Mouse (Mus musculus): Measurements from ENCODE around the gene Ldb1. TPM values are rescaled to one million over a fixed set of nuclear protein-coding genes. Genes with fewer than 3 reads are reported as not detected.

Ldb1 gene
- polyA plus RNA-seq, 1 experiment from 2014 or later: 77.0 TPM

DNA sequence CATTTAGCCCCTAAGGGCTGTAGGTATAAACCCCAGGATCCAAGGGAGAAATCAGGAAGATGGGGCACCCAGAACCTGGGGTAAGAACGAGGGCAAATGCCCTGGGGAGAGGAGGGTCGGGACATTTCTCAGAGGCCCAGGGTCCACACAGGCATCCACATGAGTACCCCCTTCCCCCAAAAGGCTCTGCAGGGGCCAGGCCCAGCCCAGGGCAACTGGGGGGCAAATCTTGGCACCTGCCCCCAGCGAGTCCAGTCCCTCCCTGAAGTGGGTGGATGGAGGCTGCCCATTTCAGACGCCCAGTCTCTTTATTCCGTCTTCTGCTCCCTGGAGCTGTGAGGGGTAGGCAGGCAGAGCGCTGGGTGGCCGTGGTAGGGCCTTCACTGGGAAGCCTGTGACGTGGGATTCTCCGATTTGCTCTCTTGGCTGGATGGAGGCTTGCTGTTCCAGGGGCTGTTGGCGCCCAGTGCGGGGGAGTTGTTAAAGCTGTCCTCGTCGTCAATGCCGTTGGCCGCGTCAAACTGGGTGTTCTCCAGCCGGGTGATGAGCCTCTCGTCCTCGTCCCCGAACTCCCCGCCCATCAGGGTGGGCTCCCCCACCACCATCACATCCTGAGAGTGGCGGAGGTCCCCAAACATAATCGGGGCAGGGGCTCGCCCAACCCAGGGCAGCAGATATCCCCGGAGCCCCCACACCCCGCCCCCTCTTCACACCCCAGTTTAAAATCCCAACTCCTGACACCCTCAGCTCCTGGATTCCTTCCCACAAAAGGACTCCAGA is 12.1 kb downstream of the Ldb1 start:
- Histone ChIP-seq H3K9me3 (ENCODE audit: control insufficient read depth, low read length) (no peaks in the 10 kb centered on the region), H3K27me3 (ENCODE audit: control insufficient read depth, insufficient read depth, low read length) (no peaks in the 10 kb centered on the region), H3K4me1 (ENCODE audit: control insufficient read depth, insufficient read depth, low read length) (peaks cover 15% of the 10 kb centered on the region), H3K36me3 (ENCODE audit: control insufficient read depth, insufficient read depth, low read length) (peaks cover 40% of the 10 kb centered on the region), H3K4me2 (no peak overlapping the region), H3K27ac (ENCODE audit: low read depth, low read length) (no peak overlapping the region), H3K9ac (ENCODE audit: low read length) (no peak overlapping the region), H3K4me3 (ENCODE audit: low read depth, low read length) (no peak overlapping the region)
- WGBS: 89% methylated on average over 26 of the region's 26 CpGs
- ATAC-seq (ENCODE audit: low FRiP score): no peak
- DNase-seq (ENCODE audit: low spot score, missing footprints): peak; percentile 10

DNA sequence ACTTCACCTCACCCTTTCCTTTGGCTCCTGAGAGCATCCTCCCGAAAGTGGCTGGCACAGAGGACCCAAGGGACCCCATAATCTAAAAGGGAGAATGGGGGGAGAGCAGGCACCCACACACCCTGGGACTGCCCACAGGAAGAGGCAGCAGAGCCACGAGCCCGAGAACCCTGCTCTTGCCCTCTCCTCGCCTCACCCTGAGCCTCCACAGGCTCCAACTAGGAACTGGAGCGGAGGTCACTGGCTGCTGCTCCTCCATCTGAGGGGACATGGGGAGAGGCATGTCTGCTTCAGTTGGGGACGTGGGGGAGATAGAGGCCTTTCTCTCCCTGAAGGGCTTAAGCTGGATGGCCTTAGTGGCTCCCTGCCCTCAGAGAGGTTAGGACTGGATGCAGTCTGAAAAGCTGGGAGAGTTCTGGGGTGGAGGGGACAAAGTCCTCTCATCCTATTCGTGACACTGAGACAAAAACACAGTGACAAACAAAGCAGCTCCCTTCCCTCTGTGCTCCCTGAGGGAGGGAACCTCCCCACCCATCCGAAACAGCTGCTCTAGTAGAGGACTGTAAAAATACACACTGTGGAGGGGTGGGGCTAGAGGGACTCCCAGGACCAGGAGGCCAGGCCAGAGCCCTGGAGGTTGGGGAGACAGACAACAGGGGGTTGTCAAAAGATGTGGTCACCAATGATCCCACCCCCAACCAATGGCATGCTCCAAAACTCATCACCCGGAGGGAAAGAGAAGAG is 13.2 kb downstream of the Ldb1 start:
- Histone ChIP-seq H3K36me3 (ENCODE audit: control insufficient read depth, insufficient read depth, low read length) (peaks cover 40% of the 10 kb centered on the region), H3K4me3 (ENCODE audit: low read depth, low read length) (no peak overlapping the region), H3K9ac (ENCODE audit: low read length) (no peak overlapping the region), H3K4me2 (no peak overlapping the region), H3K9me3 (ENCODE audit: control insufficient read depth, low read length) (no peaks in the 10 kb centered on the region), H3K27ac (ENCODE audit: low read depth, low read length) (no peak overlapping the region), H3K4me1 (ENCODE audit: control insufficient read depth, insufficient read depth, low read length) (peaks cover 5% of the 10 kb centered on the region), H3K27me3 (ENCODE audit: control insufficient read depth, insufficient read depth, low read length) (no peaks in the 10 kb centered on the region)
- 71% methylated on average over 9 of the region's 9 CpGs for WGBS
- DNase-seq (ENCODE audit: low spot score, missing footprints) (peak; percentile 75), ATAC-seq (ENCODE audit: low FRiP score) (no peak)

DNA sequence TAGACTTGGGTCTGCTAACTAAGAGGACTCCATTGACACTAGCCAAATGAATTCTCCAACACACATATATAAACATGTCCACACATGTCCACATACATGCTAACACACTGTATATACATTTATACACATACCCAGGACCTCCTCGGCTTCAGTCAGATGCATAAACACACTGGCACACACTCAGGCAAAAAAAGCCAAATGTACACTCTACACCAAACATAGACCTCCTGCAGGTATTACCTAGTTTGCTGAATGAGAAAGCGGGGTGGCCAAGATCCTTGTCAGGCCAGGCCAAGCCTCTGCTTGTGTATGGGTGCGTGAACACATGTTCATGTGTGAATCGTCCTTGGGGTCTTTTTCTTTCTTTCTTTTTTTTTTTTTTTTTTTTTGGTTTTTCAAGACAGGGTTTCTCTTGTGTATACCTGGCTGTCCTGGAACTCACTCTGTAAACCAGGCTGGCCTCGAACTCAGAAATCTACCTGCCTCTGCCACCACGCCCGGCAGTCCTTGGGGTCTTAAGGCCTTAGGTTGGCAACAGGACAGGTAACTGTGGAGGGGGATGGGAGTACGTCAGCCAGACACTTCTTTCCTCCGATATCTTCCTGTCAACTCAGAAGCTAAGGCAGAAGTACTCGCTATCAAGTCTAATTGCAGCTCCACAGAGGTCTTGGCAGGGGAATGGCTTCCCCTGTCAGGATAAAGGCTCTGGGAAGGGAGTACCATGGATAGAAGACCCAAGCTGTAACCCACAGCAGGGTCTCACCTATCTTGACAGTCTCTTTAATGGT is 14.6 kb downstream of the Ldb1 start:
- no peak overlapping the region for H3K9ac ChIP-seq (ENCODE audit: low read length)
- ATAC-seq (ENCODE audit: low FRiP score) (no peak), DNase-seq (ENCODE audit: low spot score, missing footprints) (peak; percentile 76)
- peaks cover 27% of the 10 kb centered on the region for H3K36me3 ChIP-seq (ENCODE audit: control insufficient read depth, insufficient read depth, low read length)
- H3K27ac ChIP-seq (ENCODE audit: low read depth, low read length): no peak overlapping the region
- no peaks in the 10 kb centered on the region for H3K9me3 ChIP-seq (ENCODE audit: control insufficient read depth, low read length)
- WGBS: 94% methylated on average over 10 of the region's 10 CpGs
- no peak overlapping the region for H3K4me2 ChIP-seq
- H3K27me3 ChIP-seq (ENCODE audit: control insufficient read depth, insufficient read depth, low read length): no peaks in the 10 kb centered on the region
- no peaks in the 10 kb centered on the region for H3K4me1 ChIP-seq (ENCODE audit: control insufficient read depth, insufficient read depth, low read length)
- H3K4me3 ChIP-seq (ENCODE audit: low read depth, low read length): no peak overlapping the region

DNA sequence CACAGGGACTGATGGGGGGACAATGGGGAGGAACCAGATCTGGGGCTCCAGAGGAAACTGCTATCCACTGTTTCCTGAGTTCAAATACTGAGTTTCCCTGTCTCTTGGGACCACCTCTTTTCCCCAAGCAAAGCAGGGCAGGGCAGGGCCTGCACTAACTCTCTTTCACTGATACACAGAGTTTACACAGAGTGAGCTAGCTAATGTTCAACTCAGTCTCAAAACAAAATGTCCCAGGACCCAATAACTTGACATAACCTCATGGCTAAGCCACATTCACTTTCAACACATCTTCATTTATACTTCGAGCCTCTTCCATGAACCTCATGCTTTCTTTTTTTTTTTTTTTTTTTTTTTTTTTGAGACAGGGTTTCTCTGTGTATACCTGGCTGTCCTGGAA is 15.4 kb downstream of the Ldb1 start:
- DNase-seq (ENCODE audit: low spot score, missing footprints): peak; percentile 72
- Histone ChIP-seq H3K9me3 (ENCODE audit: control insufficient read depth, low read length) (no peaks in the 10 kb centered on the region), H3K4me1 (ENCODE audit: control insufficient read depth, insufficient read depth, low read length) (no peaks in the 10 kb centered on the region), H3K27ac (ENCODE audit: low read depth, low read length) (no peak overlapping the region), H3K9ac (ENCODE audit: low read length) (no peak overlapping the region), H3K4me2 (no peak overlapping the region), H3K36me3 (ENCODE audit: control insufficient read depth, insufficient read depth, low read length) (peaks cover 20% of the 10 kb centered on the region), H3K4me3 (ENCODE audit: low read depth, low read length) (no peak overlapping the region), H3K27me3 (ENCODE audit: control insufficient read depth, insufficient read depth, low read length) (no peaks in the 10 kb centered on the region)
- WGBS: 95% methylated on average over 1 of the region's 1 CpGs
- no peak for ATAC-seq (ENCODE audit: low FRiP score)

DNA sequence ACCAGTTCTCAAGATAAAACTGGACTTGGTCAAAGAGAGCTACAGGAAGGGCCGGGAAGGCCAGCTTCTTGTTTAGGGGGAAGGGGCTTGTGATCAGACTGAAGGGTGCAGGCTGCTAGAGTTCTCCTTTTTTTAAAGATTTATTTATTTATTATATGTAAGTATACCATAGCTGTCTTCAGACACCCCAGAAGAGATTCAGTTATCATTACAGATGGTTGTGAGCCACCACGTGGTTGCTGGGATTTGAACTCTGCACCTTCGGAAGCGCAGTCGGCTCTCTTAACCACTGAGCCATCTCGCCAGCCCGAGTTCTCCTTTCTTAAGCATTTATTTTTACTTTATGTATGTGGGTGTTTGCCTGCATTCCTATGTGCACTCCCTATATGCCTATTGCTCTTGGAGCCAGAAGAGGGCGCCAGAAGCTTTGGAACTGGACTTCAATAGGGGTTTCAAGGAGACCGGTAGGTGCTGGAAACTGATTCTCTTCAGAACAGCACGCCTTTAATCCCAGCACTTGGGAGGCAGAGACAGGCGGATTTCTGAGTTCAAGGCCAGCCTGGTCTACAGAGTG is 16.2 kb downstream of the Ldb1 start:
- 74% methylated on average over 11 of the region's 11 CpGs for WGBS

DNA sequence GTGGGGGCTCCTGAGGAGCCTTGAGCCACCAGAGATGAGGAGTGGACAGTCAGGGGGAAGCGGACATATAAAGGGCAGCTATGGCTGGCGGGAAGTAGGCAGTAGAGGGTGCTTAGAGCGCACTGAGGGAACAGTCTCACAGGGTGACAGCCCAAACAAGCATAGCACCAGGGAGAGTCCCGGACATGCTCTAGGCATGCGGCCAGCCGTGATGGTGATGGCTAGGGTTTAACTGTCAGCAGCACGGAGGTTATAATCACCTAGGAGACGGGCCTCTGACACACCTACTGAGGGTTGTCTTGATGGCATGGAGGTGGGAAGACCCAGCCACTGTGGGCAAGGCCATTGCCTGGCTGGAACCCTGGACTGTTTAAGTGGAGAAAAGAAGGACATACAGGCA is 18.4 kb downstream of the Ldb1 start:
- no peaks in the 10 kb centered on the region; the same call in 1 of the 2 replicates for H3K36me3 ChIP-seq (ENCODE audit: control insufficient read depth, insufficient read depth, low read length)
- H3K9ac ChIP-seq (ENCODE audit: low read length): no peak overlapping the region
- no peaks in the 10 kb centered on the region for H3K27me3 ChIP-seq (ENCODE audit: control insufficient read depth, insufficient read depth, low read length)
- H3K4me2 ChIP-seq: no peak overlapping the region
- ATAC-seq (ENCODE audit: low FRiP score) (no peak), DNase-seq (ENCODE audit: low spot score, missing footprints) (no peak)
- H3K9me3 ChIP-seq (ENCODE audit: control insufficient read depth, low read length): no peaks in the 10 kb centered on the region
- 62% methylated on average over 8 of the region's 8 CpGs for WGBS
- no peaks in the 10 kb centered on the region for H3K4me1 ChIP-seq (ENCODE audit: control insufficient read depth, insufficient read depth, low read length)
- no peak overlapping the region for H3K27ac ChIP-seq (ENCODE audit: low read depth, low read length)
- no peak overlapping the region for H3K4me3 ChIP-seq (ENCODE audit: low read depth, low read length)

More for the DNA sequence above, 16.2 kb downstream of the Ldb1 start:
- no peaks in the 10 kb centered on the region for H3K9me3 ChIP-seq (ENCODE audit: control insufficient read depth, low read length)
- H3K27me3 ChIP-seq (ENCODE audit: control insufficient read depth, insufficient read depth, low read length): no peaks in the 10 kb centered on the region
- DNase-seq (ENCODE audit: low spot score, missing footprints) (peak; percentile 12), ATAC-seq (ENCODE audit: low FRiP score) (no peak)
- no peaks in the 10 kb centered on the region for H3K4me1 ChIP-seq (ENCODE audit: control insufficient read depth, insufficient read depth, low read length)
- no peak overlapping the region for H3K27ac ChIP-seq (ENCODE audit: low read depth, low read length)
- H3K9ac ChIP-seq (ENCODE audit: low read length): no peak overlapping the region
- peaks cover 14% of the 10 kb centered on the region for H3K36me3 ChIP-seq (ENCODE audit: control insufficient read depth, insufficient read depth, low read length)
- no peak overlapping the region for H3K4me3 ChIP-seq (ENCODE audit: low read depth, low read length)
- H3K4me2 ChIP-seq: no peak overlapping the region

DNA sequence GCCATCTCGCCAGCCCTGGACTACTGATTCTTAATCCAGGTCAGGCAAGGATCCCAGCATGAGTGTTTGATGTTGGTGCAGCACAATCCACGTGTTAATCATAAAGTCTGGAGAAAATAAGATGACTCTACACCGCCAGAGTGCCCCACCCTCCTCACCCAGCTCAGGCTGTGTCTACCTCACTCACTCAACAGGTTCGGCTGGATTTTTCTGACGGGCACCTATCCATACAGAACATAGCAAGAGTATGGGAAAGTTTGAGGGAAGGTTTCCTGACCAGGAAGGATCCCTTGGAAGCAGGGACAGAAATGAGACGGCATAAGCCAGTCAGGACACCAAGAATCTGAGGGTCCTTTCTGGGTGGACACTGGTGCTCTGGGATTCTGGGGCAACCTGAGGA is 20.1 kb downstream of the Ldb1 start:
- no peak for DNase-seq (ENCODE audit: low spot score, missing footprints)
- no peak for ATAC-seq (ENCODE audit: low FRiP score)
- Histone ChIP-seq H3K4me3 (ENCODE audit: low read depth, low read length) (no peak overlapping the region), H3K4me1 (ENCODE audit: control insufficient read depth, insufficient read depth, low read length) (no peaks in the 10 kb centered on the region), H3K9me3 (ENCODE audit: control insufficient read depth, low read length) (no peaks in the 10 kb centered on the region), H3K36me3 (ENCODE audit: control insufficient read depth, insufficient read depth, low read length) (no peaks in the 10 kb centered on the region; the same call in 1 of the 2 replicates), H3K27me3 (ENCODE audit: control insufficient read depth, insufficient read depth, low read length) (no peaks in the 10 kb centered on the region), H3K4me2 (no peak overlapping the region), H3K9ac (ENCODE audit: low read length) (no peak overlapping the region), H3K27ac (ENCODE audit: low read depth, low read length) (no peak overlapping the region)
- WGBS: 86% methylated on average over 6 of the region's 6 CpGs

DNA sequence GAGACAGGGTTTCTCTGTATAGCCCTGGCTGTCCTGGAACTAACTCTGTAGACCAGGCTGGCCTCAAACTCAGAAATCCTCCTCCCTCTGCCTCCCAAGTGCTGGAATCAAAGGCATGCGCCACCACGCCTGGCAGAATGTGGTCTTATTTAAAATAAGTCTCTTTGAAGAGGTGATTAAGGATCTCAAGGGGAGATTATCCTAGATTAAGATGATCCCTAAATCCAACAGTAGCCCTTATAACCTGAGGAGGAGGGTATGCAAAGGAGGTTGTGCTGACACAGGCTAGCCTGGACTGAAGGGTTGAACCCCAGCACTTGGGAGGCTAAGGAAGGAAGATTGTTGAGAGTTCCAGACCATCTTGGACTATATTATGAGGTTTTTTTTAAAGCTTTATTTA is 29.0 kb downstream of the Ldb1 start:
- no peak overlapping the region for H3K4me2 ChIP-seq
- DNase-seq (ENCODE audit: low spot score, missing footprints) (peak; percentile 56), ATAC-seq (ENCODE audit: low FRiP score) (no peak)
- no peaks in the 10 kb centered on the region for H3K36me3 ChIP-seq (ENCODE audit: control insufficient read depth, insufficient read depth, low read length)
- no peaks in the 10 kb centered on the region for H3K9me3 ChIP-seq (ENCODE audit: control insufficient read depth, low read length)
- H3K4me3 ChIP-seq (ENCODE audit: low read depth, low read length): no peak overlapping the region
- H3K9ac ChIP-seq (ENCODE audit: low read length): no peak overlapping the region
- no peaks in the 10 kb centered on the region for H3K27me3 ChIP-seq (ENCODE audit: control insufficient read depth, insufficient read depth, low read length)
- WGBS: 61% methylated on average over 2 of the region's 2 CpGs
- H3K4me1 ChIP-seq (ENCODE audit: control insufficient read depth, insufficient read depth, low read length): no peaks in the 10 kb centered on the region
- H3K27ac ChIP-seq (ENCODE audit: low read depth, low read length): no peak overlapping the region

Measured in midbrain, embryonic 11.5 days (tissue).